Mouse (Mus musculus) 3T3-L1 (cell line): ENCODE measurements around the gene Itgad.

Experiments
- DNase-seq: peaks from one replicate; pipeline ENCODE4 v3.0.0-alpha.2; 2015; ENCODE audit warnings: low read depth, low spot score

Itgad gene

DNA sequence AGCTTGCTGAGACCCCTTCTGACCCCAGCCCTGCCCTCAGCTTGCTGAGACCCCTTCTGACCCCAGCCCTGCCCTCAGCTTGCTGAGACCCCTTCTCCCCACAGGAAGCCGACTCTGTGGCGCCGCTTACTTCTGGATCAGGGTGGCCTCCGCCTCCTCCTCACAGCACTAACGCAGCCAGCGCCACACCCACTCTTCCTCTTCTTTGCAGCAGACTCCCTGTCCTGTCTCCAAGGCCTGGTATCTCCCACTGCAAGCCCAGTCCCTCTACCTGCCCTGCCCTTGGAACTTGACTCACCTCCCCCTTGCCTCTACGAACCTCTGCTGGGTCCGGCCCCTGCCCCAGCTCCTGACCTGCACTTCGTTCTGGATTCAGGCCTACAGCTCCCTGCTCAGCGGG is 89.7 kb downstream of the Itgad start:
- DNase-seq: no peak

DNA sequence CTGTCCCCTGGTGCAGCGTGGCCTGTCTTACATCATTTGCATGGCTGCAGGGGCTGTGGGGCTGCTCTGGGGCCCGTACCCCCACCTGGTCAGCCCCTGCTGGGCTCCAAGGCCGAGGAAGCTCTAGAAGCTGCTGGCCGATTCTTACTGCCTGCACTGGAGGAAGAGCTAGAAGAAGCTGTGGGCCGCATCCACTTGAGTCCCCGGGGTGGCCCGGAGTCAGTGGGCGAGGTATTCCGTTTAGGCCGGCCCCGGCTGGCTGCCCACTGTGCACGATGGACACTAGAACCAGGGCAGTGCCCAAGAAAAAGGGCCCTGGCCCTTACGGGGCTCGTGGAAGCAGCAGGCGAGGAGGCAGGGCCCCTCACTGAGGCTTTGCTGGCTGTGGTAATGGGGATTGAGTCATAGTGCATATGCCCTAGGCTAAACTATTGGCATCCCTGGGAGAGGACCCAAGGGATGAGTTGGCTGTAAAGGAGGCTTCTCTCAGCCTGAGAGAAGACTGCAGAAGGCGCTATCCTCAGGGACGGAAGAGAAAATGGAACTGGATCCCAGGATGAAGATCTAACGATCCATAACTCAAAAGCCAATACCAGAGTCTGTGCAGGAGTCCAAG is 90.3 kb downstream of the Itgad start:
- DNase-seq: peak; percentile 80

DNA sequence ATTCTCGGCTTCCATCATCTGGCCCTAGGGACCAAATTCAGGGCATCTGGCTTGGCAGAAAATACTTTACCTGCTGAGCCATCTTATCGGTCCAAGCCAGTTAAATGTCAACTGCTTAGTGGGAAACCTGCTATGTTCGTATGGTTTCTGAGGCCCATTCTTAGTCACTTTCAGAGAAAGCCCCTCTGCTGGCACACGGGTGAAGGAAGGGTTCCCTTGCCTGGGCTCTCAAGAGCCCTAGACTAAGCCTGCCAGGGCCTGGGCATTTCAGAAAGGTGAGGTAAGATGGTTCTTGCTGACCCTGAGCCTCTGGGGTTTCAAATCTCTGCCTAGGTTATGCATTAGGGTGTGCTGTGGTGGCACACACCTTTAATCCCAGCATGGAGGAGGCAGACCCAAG is 91.4 kb downstream of the Itgad start:
- DNase-seq: no peak

DNA sequence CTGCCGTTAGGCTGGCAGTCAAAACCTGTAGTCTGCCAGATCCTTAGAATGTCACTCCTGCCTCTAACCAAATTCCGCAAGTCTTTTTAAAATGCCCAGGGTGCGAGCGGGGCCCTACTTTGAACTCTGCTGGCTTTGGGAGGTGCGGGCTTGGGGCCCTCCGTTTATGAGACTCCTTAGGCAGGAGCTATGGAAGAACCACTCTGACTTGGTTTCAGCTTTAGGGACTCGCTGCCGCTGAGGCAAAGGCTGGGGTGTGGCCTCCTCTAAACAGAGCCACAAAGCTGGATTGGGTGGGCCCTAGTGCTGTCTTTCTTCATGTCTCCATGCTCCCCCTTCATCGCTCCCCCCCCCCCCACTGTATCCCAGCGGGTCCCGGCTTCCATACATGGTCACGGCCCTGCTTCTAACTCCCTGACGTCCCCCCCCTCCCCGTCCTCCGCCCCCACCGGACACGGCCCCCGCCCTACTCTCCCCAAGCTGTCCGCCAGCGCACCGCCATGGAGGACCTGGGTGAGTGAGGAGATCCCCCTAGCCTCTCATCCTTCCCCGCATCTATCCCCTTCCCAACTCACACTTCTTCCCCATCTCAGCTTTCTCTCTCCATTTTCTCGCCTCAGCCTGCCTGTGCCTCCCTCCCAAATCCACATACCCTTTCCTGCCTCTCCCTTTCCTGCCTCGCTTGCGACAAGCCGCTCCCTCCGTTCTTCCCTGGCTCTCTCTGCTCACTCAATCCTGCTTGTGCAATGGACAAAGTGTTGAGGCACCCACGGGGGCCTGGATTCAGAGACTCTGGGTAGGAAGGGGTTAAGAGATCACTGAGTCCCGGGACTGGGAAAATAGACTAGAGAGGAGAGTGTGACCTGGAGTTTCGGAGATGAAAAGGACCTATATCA is 92.6 kb downstream of the Itgad start, which contains the start of gene Tgfb1i1:
Tgfb1i1 (plus strand) TSS at position 317 of the 896 bp plus-strand sequence.
- DNase-seq: peak; percentile 74

DNA sequence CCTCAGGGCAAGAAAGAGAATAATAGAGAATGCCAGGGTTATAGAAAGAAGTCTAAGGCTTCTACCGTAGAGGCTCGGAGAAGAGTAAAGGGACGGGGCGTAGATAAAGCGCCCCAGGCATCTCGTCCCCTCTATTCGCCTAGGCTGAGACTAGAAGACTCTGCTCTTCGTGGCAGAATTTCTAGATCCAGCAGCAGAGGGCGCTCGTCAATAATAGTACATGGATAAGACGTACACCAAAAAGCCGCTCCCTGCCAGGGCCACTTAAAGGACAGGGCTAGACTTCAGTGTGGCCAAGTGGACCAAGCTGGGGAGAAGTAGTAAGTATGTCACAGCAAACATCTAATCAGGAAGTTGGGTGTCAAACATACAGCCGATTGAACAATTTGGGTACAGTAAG is 93.3 kb downstream of the Itgad start:
- peak; percentile 92 for DNase-seq

DNA sequence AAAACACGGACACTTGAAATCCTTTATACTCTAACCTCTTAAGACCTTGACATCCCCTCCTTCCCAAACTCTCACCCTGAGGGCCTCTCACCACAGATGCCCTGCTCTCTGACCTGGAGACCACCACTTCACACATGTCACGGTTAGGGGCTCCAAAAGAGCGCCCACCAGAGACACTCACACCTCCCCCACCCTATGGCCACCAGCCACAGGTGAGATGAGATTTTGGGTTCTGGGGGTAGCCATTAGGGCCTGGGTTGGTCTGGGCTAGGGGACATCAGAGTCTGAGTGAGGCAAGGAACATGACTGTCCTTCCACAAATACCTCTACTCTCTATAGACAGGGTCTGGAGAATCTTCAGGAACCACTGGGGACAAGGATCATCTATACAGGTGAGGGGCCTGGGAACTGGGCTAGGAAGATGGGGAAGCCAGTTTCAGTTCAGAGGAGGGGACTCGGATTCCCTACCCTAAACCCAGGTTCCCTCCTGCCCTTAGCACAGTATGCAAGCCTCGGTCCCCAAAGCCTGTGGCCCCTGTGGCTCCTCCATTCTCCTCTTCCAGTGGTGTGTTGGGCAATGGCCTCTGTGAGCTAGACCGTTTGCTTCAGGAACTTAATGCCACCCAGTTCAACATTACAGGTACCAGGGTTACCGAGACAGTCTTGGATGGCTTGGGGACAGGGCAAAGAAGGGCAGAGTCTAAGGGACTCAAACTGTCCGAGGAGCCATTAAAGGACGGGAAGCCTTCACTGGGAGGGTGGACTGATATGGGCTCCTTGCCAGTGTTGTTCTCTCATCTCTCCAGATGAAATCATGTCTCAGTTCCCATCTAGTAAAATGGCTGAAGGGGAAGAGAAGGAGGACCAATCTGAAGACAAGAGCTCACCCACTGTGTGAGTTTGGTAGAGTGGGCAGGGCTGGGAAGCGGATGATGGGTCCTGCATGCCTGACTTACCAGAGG is 94.2 kb downstream of the Itgad start:
- no peak for DNase-seq

DNA sequence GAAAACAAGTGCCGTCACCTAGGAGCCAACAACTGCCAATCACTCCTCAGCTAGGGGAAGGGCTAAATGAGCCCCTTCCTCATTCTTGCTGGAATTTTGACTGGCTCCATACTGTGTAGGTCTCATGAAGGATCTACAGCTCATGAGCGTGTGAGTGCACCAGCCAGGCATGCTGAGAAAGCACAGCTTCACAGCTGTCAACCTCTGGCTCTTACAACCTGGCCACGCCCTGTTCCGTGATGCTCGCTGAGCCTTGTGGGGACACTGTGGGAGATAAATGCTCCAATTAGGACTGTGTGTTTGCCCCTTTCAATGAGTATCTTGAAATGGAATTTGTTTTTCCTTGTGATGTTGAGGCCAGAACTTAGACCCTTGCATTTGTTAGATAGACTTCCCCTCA is 95.8 kb downstream of the Itgad start:
- no peak for DNase-seq

DNA sequence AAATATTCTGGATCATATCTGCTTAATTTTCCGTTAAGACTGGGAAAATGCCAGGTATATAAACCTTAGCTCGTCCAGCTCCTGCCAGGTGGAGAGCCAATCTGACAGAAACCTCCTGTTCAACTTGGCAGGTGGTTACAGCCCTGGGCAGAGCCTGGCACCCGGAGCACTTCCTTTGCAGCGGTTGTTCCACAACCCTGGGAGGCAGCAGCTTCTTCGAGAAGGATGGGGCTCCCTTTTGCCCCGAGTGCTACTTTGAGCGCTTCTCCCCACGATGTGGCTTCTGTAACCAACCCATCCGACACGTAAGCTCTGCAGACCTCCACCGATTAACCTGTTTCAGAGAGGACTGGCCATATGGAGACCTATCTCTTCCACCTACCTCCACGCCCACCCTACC is 97.8 kb downstream of the Itgad start:
- DNase-seq: no peak

DNA sequence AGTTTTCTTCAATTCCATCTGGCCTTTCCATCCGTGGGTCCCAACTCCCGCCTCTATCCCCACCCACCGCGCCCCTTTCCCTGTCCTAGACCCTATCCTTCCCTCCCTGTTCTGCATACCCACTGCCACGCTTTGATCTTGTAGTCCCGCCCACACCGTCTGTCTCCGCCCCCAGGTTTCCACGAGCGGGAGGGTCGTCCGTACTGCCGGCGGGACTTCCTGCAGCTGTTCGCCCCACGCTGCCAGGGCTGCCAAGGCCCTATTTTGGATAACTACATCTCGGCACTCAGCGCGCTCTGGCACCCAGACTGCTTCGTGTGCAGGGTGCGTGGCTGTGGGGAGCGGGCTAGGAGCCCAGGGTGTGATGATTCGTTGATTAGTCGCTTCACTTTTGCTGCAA is 98.4 kb downstream of the Itgad start:
- no peak for DNase-seq

DNA sequence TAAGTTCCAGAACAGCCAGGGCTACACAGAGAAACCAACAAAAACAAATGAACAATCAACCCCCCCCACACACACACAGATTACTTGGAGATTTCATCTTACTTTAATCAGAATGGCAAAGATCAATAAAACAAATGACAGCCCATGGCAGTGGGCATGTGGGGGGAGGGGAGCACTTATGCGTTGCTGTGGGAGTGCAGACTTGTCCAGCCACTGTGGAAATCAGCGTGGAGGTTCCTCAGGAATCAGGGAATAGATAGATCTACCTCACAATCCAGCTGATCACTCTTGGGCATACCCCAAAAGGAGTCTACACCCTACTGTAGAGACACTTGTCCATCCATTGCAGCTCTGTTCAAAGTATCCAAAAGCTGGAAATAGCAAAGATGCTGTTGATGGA is 100.8 kb downstream of the Itgad start:
- DNase-seq: no peak

DNA sequence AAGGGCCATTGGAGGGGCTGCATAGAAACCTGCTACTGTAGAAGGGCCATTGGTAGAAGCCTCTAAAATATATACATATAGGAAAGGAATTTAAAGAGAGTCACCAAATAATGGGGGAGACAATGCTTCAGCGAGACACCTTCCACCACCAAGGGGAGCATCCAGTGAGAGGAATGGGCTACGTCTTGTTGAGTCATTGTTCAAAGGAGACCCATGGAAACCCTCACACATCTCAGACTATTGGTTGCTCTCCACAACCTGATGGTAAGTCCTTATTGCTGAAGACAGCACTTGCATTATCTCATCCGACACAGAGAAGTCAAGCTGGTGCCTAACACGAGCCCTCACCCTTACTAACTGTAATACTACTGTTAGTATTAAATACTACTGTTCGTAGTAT is 101.6 kb downstream of the Itgad start:
- no peak for DNase-seq

DNA sequence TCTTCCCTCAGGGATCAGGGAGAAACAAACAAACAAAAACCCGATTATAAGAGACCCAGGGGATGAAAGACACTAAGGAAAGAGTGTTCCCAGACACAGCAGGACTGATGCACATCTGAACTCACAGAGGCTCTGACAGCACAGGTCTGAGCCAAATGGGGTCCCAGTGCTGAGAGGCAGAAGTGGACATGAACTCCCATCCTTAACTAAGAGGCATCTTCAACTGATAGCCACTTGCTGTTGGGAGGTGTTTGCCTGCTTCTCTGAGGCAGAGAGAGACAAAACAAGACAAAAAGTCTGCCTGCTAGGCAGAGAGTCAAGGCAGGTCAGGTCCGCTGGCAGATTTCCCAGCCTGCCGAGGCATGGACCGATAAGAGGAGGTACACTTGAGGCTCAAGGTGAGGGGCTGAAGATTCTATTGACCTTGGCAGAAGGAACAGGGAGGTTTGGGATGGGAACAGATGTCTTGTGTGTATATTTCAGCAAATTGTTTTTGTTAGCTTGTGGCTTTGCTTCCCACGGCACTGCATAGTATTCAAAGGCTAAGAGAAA is 102.7 kb downstream of the Itgad start:
- DNase-seq: no peak

DNA sequence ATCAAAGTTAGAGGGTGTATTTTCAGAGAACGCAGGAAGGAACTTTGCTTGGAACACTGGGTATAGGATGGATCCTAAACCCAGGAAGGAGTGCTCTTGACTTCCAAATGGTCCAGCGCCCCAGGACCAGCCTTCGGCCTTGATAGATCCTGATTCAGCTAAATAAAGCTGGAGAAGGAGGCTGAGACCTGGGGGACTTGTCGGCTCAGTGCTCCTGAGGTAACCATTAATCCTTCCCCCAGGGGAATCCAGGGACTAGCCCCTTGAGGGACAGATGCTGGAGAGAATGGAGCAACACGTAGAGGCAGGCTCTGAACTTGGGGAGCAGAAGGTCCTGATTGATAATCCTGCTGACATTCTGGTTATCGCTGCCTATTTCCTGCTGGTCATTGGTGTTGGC is 111.2 kb downstream of the Itgad start, which contains the start of gene Slc5a2:
Slc5a2 (plus strand) TSS at position 247 of the 400 bp plus-strand sequence.
- DNase-seq: no peak

DNA sequence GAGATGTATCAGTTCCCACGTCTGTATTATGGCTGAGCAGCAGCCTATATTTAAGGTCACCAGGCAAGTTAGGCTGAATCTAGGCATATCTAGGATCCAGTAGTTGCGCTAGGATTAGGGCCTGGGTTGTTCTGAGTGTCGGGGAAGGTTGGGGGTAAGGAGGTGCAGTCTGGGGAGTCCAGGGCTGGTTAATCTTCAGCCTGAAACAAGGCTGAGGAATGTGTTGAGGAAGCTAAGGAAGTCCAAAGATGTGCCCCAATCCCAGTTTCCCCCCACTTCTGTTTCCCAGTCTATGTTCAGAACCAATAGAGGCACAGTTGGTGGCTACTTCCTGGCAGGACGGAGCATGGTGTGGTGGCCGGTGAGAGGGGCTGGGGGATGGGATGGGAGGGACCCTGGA is 111.9 kb downstream of the Itgad start:
- DNase-seq: no peak

DNA sequence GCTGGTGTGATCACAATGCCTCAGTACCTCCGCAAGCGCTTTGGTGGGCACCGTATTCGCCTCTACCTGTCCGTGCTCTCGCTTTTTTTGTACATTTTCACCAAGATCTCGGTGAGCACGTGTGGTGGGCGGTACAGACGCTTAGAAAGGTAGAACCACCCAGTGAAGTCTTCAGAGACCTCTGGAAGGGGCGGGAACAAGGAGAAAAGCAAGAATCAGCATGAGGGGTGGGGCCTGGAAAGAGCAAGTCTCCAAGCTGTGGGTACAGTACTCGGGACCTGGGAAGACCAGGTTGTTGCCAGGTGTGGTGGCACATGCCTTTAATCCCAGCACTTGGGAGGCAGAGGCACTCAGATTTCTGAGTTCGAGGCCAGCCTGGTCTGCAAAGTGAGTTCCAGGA is 113.2 kb downstream of the Itgad start:
- DNase-seq: no peak

DNA sequence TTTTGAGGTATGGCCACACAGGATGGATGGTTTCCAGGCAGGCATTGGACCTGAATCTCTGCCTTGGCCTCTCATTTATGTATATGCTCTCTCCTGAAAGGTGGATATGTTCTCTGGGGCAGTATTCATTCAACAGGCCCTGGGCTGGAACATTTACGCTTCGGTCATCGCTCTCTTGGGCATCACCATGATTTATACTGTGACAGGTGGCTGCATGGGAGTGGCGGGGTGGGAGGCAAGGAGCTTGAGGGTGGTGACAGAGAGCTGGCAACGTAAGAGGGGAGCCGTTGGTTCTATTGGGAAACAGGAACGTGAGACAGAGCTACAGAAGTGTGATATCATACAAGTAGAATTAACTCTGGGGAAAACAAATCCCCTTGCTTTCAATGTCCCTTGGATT is 113.6 kb downstream of the Itgad start:
- no peak for DNase-seq

DNA sequence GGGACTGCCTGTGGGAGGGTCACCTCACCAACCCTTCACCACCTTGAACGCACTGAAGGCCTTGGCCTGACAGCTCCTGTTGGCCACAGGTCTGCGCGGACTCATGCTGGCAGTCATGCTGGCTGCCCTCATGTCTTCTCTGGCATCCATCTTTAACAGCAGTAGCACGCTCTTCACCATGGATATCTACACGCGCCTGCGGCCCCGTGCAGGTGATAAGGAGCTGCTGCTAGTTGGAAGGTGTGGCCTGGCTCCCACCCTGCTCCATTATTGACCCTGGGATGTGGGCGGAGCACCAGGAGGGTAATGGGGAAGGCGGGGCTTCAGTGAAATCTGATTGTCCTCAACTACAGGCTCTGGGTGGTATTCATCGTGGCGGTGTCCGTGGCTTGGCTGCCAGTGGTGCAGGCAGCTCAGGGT is 116.3 kb downstream of the Itgad start:
- DNase-seq: no peak

DNA sequence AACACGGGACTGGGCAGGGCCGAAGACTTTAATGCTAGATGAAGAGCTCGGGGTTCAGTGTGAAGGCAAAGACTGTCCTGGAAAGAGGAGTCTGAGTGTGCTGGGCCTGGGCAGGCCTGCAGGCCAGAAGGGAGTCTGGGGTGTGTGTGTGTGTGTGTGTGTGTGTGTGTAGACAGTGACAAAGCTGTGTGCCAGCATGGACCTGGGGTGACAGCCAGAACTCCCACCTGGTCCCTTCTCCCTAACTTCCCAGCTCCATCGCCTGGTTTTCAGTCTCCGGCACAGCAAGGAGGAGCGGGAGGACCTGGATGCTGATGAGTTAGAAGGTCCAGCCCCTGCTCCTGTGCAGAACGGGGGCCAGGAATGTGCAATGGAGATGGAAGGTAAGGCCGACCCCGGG is 117.3 kb downstream of the Itgad start:
- DNase-seq: no peak
